Mouse (Mus musculus) brown adipose tissue, adult 24 weeks (tissue): ENCODE results near the gene Nab1. TPM values are rescaled to one million over a fixed set of nuclear protein-coding genes. Genes with fewer than 3 reads are reported as not detected.

Experiments
- H3K27ac ChIP-seq: fragments of 200-500 bp; replicated peaks from 2 replicates; pipeline ENCODE4 v1.5.1; 2012; ENCODE audit warnings: low read depth, mild to moderate bottlenecking, low read length
- H3K4me1 ChIP-seq: fragments of 200-500 bp; 2 replicates; pipeline ENCODE4 v1.6.1; 2012; ENCODE audit warnings: low read length, mixed read lengths; ENCODE audit not compliant: control insufficient read depth, insufficient read depth, insufficient read length
- H3K4me3 ChIP-seq: fragments of 200-500 bp; 2 replicates; pipeline ENCODE4 v1.5.1; 2012; ENCODE audit warnings: low read depth, mild to moderate bottlenecking, low read length, moderate library complexity; ENCODE audit not compliant: insufficient read depth
- polyA plus RNA-seq: library from polyadenylated mRNA; stranded (reverse); fragments of >200 nt; gene quantifications from 2 replicates; pipeline ENCODE4 v1.2.4, GENCODE M21; 2012; ENCODE audit not compliant: missing spikeins, insufficient read depth, insufficient read length

Gene Nab1
- polyA plus RNA-seq, 1 experiment, result 40.9 TPM

GRCm38 (mm10) chr1:52451360-52451759 lies 49.1 kb downstream of the Nab1 start:
- H3K27ac ChIP-seq, result no peak overlapping the region
- no peak overlapping the region for H3K4me3 ChIP-seq
- no peaks in the 10 kb centered on the region for H3K4me1 ChIP-seq

GRCm38 (mm10) chr1:52435856-52436255 lies 64.6 kb downstream of the Nab1 start:
- Histone ChIP-seq H3K4me3 (no peak overlapping the region), H3K27ac (no peak overlapping the region), H3K4me1 (no peaks in the 10 kb centered on the region)

GRCm38 (mm10) chr1:52434085-52434484 lies 66.4 kb downstream of the Nab1 start:
- no peak overlapping the region for H3K27ac ChIP-seq
- H3K4me1 ChIP-seq, result no peaks in the 10 kb centered on the region; the same call in 1 of the 2 replicates
- no peak overlapping the region for H3K4me3 ChIP-seq

- H3K27ac ChIP-seq, result no peak overlapping the region
- H3K4me1 ChIP-seq, result no peaks in the 10 kb centered on the region; the same call in 1 of the 2 replicates
- H3K4me3 ChIP-seq, result no peak overlapping the region
Observed at GRCm38 (mm10) chr1:52431806-52432205, 68.7 kb downstream of the Nab1 start.

DNA sequence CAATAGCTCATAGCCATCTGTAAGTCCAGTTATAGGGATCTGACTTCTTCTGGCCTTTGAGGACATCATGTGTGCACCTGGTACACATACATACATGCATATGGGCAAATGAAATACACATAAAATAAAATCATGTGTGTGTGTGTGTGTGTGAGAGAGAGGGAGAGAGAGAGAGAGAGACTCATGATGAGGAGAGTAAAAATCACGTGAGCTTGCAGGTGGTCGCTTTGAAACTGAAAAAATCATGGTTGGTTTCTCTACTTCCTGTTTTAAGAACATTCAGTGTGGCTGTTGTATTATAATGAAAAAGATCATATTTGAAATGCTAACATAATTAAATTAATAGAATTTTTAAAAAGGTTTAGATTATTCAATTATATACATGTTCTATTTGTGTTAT lies 69.9 kb downstream of the Nab1 start:
- Histone ChIP-seq H3K27ac (no peak overlapping the region), H3K4me3 (no peak overlapping the region), H3K4me1 (no peaks in the 10 kb centered on the region; the same call in 1 of the 2 replicates)

GRCm38 (mm10) chr1:52430116-52430515 lies 70.4 kb downstream of the Nab1 start:
- H3K27ac ChIP-seq, result no peak overlapping the region
- no peaks in the 10 kb centered on the region; the same call in 1 of the 2 replicates for H3K4me1 ChIP-seq
- H3K4me3 ChIP-seq, result no peak overlapping the region

DNA sequence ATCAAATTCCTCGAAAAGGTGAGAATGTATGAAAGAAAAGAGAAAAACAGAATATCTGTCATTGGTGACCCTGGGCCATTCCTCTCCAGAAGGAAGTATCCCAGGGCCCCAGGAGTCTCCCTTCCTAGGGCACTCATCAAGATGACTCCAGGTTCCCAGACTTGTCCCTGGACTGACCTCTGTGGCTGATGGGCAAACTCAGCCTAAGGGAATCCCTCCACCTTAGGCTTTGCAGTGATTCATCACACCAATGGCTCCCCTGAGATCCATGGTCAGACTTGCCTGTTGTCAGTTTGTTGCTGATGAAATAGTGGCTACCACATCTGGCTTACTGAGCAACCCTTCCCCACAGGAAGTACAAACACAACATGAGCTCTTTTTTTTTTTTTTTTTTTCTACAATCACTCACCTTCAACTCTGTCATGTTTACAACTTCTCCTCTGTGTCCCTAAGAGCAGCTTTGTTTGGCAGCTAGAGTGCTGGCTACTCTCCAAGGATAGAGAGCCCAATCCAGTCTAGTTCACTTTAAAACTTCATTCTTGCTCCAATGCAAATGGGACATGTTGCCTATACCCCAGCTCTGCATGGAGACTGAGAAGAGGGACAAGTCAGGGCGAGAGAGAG lies 72.5 kb downstream of the Nab1 start:
- no peak overlapping the region for H3K4me3 ChIP-seq
- no peak overlapping the region for H3K27ac ChIP-seq
- H3K4me1 ChIP-seq, result peaks cover 3% of the 10 kb centered on the region; the same call in 1 of the 2 replicates

DNA sequence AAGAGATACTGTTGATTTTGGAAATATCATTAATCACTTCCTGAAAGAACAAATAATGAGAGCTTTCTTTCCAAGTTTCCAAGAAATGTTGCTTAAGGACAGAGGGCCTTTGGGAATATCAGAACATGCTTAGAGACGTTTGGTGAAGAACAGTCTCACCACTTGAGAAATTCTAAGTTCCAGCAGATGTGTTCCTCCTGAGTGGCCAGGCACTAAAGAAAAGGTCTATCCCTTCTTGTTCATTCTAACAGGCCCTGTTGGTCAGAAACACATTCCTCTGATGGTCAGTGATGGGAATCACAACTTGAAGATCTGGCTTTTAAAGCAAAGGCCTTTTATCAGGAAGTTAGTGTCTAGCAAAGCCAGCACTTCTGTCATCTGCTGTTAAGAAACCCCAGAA lies 76.6 kb downstream of the Nab1 start:
- H3K4me3 ChIP-seq, result no peak overlapping the region
- H3K27ac ChIP-seq, result no peak overlapping the region
- peaks cover 3% of the 10 kb centered on the region; the same call in 1 of the 2 replicates for H3K4me1 ChIP-seq

DNA sequence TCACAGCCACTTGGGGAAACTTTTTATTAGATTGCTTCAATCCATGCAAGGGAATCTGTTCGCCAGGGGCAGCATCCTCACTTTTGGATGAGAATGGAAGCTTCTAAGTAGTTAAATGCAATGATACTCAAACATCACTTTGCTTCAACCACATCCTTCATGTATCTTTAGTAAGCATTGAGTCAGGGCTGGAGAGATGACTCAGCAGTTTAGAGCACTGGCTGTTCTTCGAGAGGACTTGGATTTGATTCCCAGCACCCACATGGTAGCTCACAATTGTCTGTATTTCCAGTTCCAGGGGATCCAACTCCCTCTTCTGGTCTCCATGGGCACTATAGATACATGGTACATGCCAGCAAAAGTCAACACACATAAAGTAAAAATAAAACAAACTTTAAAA lies 77.4 kb downstream of the Nab1 start:
- Histone ChIP-seq H3K4me3 (no peak overlapping the region), H3K4me1 (peaks cover 3% of the 10 kb centered on the region; the same call in 1 of the 2 replicates), H3K27ac (no peak overlapping the region)

DNA sequence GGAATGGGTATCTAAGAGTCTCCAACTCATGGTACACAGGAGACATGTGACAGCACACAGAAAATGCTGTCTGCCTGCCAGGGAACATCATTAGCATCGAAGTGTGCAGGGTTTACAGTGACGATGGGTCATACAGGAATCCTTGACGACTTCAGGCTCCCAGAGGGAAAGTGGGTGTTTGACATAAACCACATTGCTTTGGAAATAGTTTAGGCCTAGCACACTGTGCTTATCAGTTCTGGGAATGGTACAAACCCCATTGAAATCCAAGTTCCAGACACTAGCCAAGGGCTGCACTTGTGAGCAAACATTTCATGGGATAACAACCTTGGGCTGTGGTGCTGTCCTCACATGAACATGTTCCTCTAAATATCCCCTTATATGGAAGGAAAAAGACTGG lies 78.3 kb downstream of the Nab1 start:
- Histone ChIP-seq H3K27ac (no peak overlapping the region), H3K4me3 (no peak overlapping the region), H3K4me1 (peaks cover 3% of the 10 kb centered on the region; the same call in 1 of the 2 replicates)

- Histone ChIP-seq H3K4me1 (peaks cover 3% of the 10 kb centered on the region; the same call in 1 of the 2 replicates), H3K4me3 (no peak overlapping the region), H3K27ac (no peak overlapping the region)
Observed at GRCm38 (mm10) chr1:52421623-52422022, 78.9 kb downstream of the Nab1 start.

- no peak overlapping the region for H3K27ac ChIP-seq
- H3K4me1 ChIP-seq, result peaks cover 3% of the 10 kb centered on the region; the same call in 1 of the 2 replicates
- H3K4me3 ChIP-seq, result no peak overlapping the region
Observed at GRCm38 (mm10) chr1:52419088-52419819, 81.2 kb downstream of the Nab1 start.

Other genes with a start within 250 kb of the Nab1 start
- gene Nemp2, start 130.0 kb upstream of the Nab1 start, polyA plus RNA-seq, result 0.44 and 0.96 TPM in 2 replicates
- gene Mfsd6, start 226.8 kb upstream of the Nab1 start, polyA plus RNA-seq, result 2.3 and 2.5 TPM in 2 replicates